Comparison of ENCODE assay signal across 10 mouse cellular contexts in the genomic region with DNA sequence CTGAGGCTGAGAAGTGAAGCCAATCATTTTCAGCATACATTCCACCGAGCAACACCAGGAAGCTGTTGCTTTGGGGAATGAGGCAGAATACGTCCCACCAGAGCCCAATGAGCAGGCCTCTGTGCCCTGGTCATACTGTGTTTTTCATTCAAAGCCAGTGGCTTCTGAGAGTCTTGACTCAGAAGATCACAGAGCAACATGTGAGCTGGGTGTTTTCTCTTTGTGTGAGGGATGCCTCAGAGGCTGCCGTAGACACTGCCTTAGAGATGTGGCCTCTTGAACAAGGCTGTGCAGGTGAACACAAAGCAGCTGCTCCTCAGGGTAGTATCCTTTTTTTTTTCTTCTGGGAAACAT.
A peak's percentile ranks its signal among the peaks of the same experiment; 100 is the strongest.
DNase-seq lines count a peak whose midpoint lies in the region; ATAC-seq and TF ChIP-seq lines count a peak whose summit lies in the region.
"Had no signal": no experiment of that assay in that cellular context is flagged by ENCODE, and none has a peak within 500 bp of the region (broad histone marks: within the 10 kb centered on the region; RNA-seq: fewer than 3 reads in every experiment).

No protein-coding gene starts in this region.

- H3K9ac ChIP-seq in intestine, embryonic 14.5 days (ENCODE audit: low read length) = no peak overlapping the region
- no peak overlapping the region for H3K9ac ChIP-seq in intestine, postnatal 0 days (ENCODE audit: low read depth, low read length)
- no peak overlapping the region for H3K9ac ChIP-seq in embryonic facial prominence, embryonic 12.5 days
- no peak overlapping the region; the same call in 1 of the 2 replicates for H3K9ac ChIP-seq in hindbrain, embryonic 11.5 days (ENCODE audit: low read depth, low read length)
- peak overlapping the region; percentile 30; the same call in 1 of the 2 replicates for H3K9ac ChIP-seq in midbrain, embryonic 13.5 days (replicated peaks)

- peak overlapping the region; percentile 39 for H3K27ac ChIP-seq in intestine, embryonic 14.5 days (ENCODE audit: low read depth)
- no peak overlapping the region for H3K27ac ChIP-seq in intestine, postnatal 0 days (ENCODE audit: low read depth, low read length)
- H3K27ac ChIP-seq in embryonic facial prominence, embryonic 12.5 days = peak overlapping the region; percentile 79
- peak overlapping the region; percentile 77 for H3K27ac ChIP-seq in hindbrain, embryonic 11.5 days (ENCODE audit: low read depth, low read length)
- H3K27ac ChIP-seq in midbrain, embryonic 13.5 days = peak overlapping the region; percentile 91
- H3K27ac ChIP-seq: macrophage had no signal

- TF ChIP-seq CTCF in intestine, postnatal 0 days (IDR thresholded peaks at IDR 0.05; ENCODE audit: low read depth) = no peak

- no peak for DNase-seq in intestine, embryonic 14.5 days (ENCODE audit: low spot score)
- DNase-seq in hindbrain, embryonic 11.5 days (ENCODE audit: low spot score) = no peak
- no peak for DNase-seq in frontal cortex, adult 2 months (ENCODE audit: extremely low spot score in 1 of 2, low spot score in 1 of 2)
- no peak for DNase-seq in left cerebral cortex, postnatal 4 days
- no peak for DNase-seq in urinary bladder, postnatal 10 days (ENCODE audit: low spot score)
- DNase-seq: thymus, adult 2 months had no signal

- no peaks in the 10 kb centered on the region for H3K27me3 ChIP-seq in intestine, embryonic 14.5 days (replicated peaks; ENCODE audit: control insufficient read depth, insufficient read depth, low read length)
- H3K27me3 ChIP-seq in intestine, postnatal 0 days (replicated peaks; ENCODE audit: control insufficient read depth, insufficient read depth, low read length) = no peaks in the 10 kb centered on the region
- no peaks in the 10 kb centered on the region for H3K27me3 ChIP-seq in embryonic facial prominence, embryonic 12.5 days
- H3K27me3 ChIP-seq in hindbrain, embryonic 11.5 days (ENCODE audit: control insufficient read depth, insufficient read depth, low read length) = no peaks in the 10 kb centered on the region
- H3K27me3 ChIP-seq in midbrain, embryonic 13.5 days = no peaks in the 10 kb centered on the region

- intact Hi-C loops in left cerebral cortex, postnatal 4 days (cut with DNase I) = no loop called here

- no peak overlapping the region for H3K4me3 ChIP-seq in intestine, embryonic 14.5 days (ENCODE audit: low read depth, low read length)
- no peak overlapping the region for H3K4me3 ChIP-seq in intestine, postnatal 0 days (ENCODE audit: low read depth, low read length)
- H3K4me3 ChIP-seq in embryonic facial prominence, embryonic 12.5 days = no peak overlapping the region
- no peak overlapping the region for H3K4me3 ChIP-seq in hindbrain, embryonic 11.5 days (ENCODE audit: low read depth, low read length)
- no peak overlapping the region for H3K4me3 ChIP-seq in midbrain, embryonic 13.5 days (replicated peaks)

- peak overlapping the region; percentile 29; the same call in 1 of the 2 replicates for H3K4me2 ChIP-seq in intestine, embryonic 14.5 days (ENCODE audit: low read length)
- no peak overlapping the region for H3K4me2 ChIP-seq in intestine, postnatal 0 days (replicated peaks; ENCODE audit: low read depth)
- 0 out of 2 replicates have a peak overlapping the region, but pooled peaks have one; percentile 23 for H3K4me2 ChIP-seq in embryonic facial prominence, embryonic 12.5 days (replicated peaks)
- no peak overlapping the region for H3K4me2 ChIP-seq in hindbrain, embryonic 11.5 days (replicated peaks; ENCODE audit: low read depth, low read length)
- peak overlapping the region; percentile 40 for H3K4me2 ChIP-seq in midbrain, embryonic 13.5 days (replicated peaks)

- no peak for ATAC-seq in intestine, embryonic 14.5 days (replicated peaks; ENCODE audit: low FRiP score, low TSS enrichment, low read depth)
- ATAC-seq in intestine, postnatal 0 days = no peak
- no peak for ATAC-seq in embryonic facial prominence, embryonic 12.5 days (ENCODE audit: insufficient number of reproducible peaks, insufficient read depth, low FRiP score, low TSS enrichment)
- ATAC-seq in hindbrain, embryonic 11.5 days (ENCODE audit: low FRiP score) = no peak
- no peak for ATAC-seq in midbrain, embryonic 13.5 days

- H3K9me3 ChIP-seq in intestine, embryonic 14.5 days (ENCODE audit: control insufficient read depth, low read length) = no peaks in the 10 kb centered on the region
- H3K9me3 ChIP-seq in intestine, postnatal 0 days (ENCODE audit: control insufficient read depth) = no peaks in the 10 kb centered on the region
- H3K9me3 ChIP-seq in embryonic facial prominence, embryonic 12.5 days = 0 out of 2 replicates have a peak, but pooled peaks cover 3% of the 10 kb centered on the region
- peaks cover 2% of the 10 kb centered on the region; the same call in 1 of the 2 replicates for H3K9me3 ChIP-seq in hindbrain, embryonic 11.5 days (ENCODE audit: control insufficient read depth, low read length)
- H3K9me3 ChIP-seq in midbrain, embryonic 13.5 days = peaks cover 6% of the 10 kb centered on the region; the same call in 1 of the 2 replicates

- no peaks in the 10 kb centered on the region for H3K36me3 ChIP-seq in intestine, embryonic 14.5 days (ENCODE audit: control insufficient read depth, insufficient read depth, low read length)
- no peaks in the 10 kb centered on the region for H3K36me3 ChIP-seq in intestine, postnatal 0 days (ENCODE audit: control insufficient read depth, insufficient read depth)
- H3K36me3 ChIP-seq in embryonic facial prominence, embryonic 12.5 days = no peaks in the 10 kb centered on the region
- no peaks in the 10 kb centered on the region for H3K36me3 ChIP-seq in hindbrain, embryonic 11.5 days (ENCODE audit: control insufficient read depth, insufficient read depth, low read length)
- H3K36me3 ChIP-seq in midbrain, embryonic 13.5 days = no peaks in the 10 kb centered on the region

- WGBS in intestine, embryonic 14.5 days = 45% methylated on average over 3 of the region's 3 CpGs
- 60% methylated on average over 3 of the region's 3 CpGs for WGBS in intestine, postnatal 0 days
- 26% methylated on average over 3 of the region's 3 CpGs for WGBS in embryonic facial prominence, embryonic 12.5 days
- 27% methylated on average over 3 of the region's 3 CpGs for WGBS in hindbrain, embryonic 11.5 days
- 8% methylated on average over 3 of the region's 3 CpGs for WGBS in midbrain, embryonic 13.5 days

- peaks cover 13% of the 10 kb centered on the region for H3K4me1 ChIP-seq in intestine, embryonic 14.5 days (replicated peaks; ENCODE audit: control insufficient read depth, insufficient read depth, low read length)
- H3K4me1 ChIP-seq in intestine, postnatal 0 days (replicated peaks; ENCODE audit: control insufficient read depth, insufficient read depth, low read length) = no peaks in the 10 kb centered on the region
- peaks cover 11% of the 10 kb centered on the region for H3K4me1 ChIP-seq in embryonic facial prominence, embryonic 12.5 days
- H3K4me1 ChIP-seq in hindbrain, embryonic 11.5 days (replicated peaks; ENCODE audit: control insufficient read depth, insufficient read depth, low read length) = peaks cover 7% of the 10 kb centered on the region; the same call in 1 of the 2 replicates
- H3K4me1 ChIP-seq in midbrain, embryonic 13.5 days (replicated peaks) = peaks cover 24% of the 10 kb centered on the region

Comparison
In these comparisons a context has a peak if more than half of its experiments do, and no peak if none do; other contexts are left out.
1. H3K4me2 ChIP-seq: peak in intestine, embryonic 14.5 days (single experiment), embryonic facial prominence, embryonic 12.5 days (single experiment) and midbrain, embryonic 13.5 days (single experiment); none in intestine, postnatal 0 days (single experiment) and hindbrain, embryonic 11.5 days (single experiment).